Mouse (Mus musculus) monocyte, adult 5-6 weeks (primary cell): ENCODE results near the gene Hand2. TPM values are rescaled to one million over a fixed set of nuclear protein-coding genes. Genes with fewer than 3 reads are reported as not detected.

Experiments used
- ATAC-seq: fragments of 153-309, 156-312 bp; replicated peaks from 2 replicates; pipeline ENCODE4 v1.8.0; 2017; ENCODE audit warnings: mild to moderate bottlenecking; ENCODE audit not compliant: low TSS enrichment, insufficient number of reproducible peaks, severe bottlenecking, poor library complexity, low FRiP score
- total RNA-seq: library from RNA; stranded (forward); fragments of 200-1000, 200-491, 200-594 nt; gene quantifications from 3 replicates; pipeline ENCODE4 v1.2.3, GENCODE M21; 2017

The Hand2 gene
- total RNA-seq, 1 experiment from 2014 or later = not detected

DNA sequence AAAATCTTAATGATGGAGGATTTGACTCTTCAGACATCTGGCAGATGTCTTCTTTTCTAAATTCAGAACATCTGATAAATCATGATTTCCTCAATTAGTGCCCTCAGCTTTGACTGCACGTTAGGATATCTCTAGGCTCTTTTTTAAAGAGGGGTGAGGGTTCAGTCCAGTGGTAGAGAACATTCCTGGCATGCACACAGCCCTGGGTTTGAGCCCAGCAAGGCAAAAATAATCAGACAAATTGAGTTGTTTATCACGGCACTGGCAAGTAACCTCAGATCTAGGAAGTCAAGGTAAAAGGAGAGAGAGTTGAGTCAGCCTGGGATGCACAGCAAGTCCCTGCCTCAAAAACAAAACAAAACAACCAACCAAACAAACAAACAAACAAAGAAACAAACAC is 39.7 kb downstream of the Hand2 start:
- ATAC-seq = no peak

DNA sequence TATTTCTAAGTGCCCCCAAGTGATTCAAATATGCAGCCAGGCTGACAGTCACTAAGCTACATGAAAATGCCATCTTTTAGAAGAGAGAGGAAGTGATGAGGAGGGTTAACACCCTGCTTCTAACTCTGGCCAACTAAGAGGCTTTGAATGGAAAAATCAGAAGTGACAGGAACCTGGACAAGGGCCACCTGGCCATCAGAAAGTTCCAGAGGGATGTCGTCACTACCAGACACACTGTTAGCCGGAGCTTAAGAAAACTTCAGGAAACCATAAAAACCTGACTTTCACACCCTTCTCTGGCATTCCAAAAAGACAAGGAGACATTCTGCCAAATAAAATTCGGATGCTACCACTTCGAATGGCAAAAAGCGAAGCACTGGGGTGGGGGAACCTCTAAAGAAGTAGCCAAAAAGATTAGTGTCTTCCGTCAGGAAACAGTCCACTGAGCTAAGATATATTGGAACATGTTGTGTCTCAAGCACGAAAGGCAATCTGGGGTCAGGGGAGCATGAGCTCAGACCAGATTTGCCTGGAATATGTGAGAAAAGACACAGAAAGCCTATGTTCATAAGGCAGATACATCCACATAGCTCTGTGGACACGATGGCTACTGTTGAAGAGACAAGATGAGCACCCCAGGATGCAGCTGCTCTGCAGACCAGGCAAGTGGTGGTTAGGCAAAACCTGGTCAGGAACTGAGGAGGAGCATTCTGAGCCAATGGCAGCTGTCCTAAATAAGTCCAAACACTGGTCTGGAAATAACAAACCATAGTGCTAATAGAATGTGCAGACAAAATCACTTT is 40.4 kb downstream of the Hand2 start:
- ATAC-seq = no peak

- no peak for ATAC-seq
Measured at GRCm38 (mm10) chr8:57362881-57363280, 42.1 kb downstream of the Hand2 start.

DNA sequence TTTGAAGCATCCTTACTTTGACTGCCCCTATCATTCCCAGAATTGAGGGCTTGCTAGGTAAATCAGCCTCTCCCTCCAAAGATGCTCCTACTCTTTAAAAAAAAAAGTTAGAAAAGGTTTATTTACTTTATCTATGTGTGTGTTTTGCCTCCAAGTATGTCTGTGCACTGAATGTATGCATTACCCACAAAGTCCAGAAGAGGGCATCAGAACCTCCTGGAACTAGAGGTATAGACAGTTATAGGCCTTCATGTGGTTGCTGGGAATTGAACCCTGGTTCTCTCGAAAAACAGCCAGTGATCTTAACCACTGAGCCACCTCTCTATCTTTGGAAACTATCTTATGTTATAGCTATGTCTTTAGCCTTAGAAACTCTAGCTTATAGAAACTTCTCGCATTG is 53.3 kb downstream of the Hand2 start:
- no peak for ATAC-seq

Other genes starting within 250 kb of the Hand2 start
- not detected in 3 replicates for gene Scrg1, start 134.9 kb downstream of the Hand2 start, total RNA-seq
- 66.6 to 145 TPM (median 139 TPM) in 3 replicates for gene Sap30, start 166.9 kb downstream of the Hand2 start, total RNA-seq
- 134 to 175 TPM (median 154 TPM) in 3 replicates for gene Hmgb2, start 190.9 kb downstream of the Hand2 start, total RNA-seq